Mouse (Mus musculus) spleen, postnatal 14 days (tissue): ENCODE measurements around the gene Dock8.

Experiments used
- DNase-seq, 2 experiments: peaks; one replicate each; pipeline ENCODE4 v3.0.0; 2021 to 2022; ENCODE audit warnings: low spot score in 2 of 2

Dock8 gene

GRCm38 (mm10) chr19:25060375-25060774, 61.0 kb downstream of the Dock8 start:
- DNase-seq = no peak

DNA sequence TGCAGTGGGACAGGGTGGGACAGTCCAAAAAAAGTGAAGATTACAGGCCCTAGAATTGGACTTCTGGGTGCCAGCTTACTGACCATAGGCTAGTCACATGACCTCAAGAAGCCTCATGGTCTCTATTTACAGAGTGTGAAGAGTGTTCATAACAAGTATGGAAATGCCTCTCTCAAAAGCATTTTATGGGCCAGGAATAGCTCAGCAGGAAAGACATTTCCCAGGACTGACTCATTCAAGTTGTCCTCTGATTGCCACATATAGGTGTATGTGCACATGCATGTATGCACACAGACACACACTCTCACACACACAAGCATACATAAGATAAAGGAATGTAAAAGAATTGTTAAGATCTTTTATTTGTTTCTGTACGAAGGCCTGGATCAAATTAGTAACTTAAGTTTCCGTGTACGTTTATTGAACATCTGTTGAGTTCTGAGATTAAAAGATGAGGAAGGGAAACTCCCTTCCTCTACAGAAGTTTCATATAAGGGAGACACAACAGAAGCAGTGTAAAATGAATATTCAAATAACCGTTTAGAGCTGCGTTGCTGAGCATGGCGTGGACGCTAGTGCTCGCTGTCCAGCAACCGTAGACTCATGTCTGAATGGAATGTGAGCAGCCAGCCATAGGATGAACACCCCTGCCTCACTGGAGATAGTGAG, 63.0 kb downstream of the Dock8 start:
- DNase-seq = no peak

GRCm38 (mm10) chr19:25062857-25063240, 63.5 kb downstream of the Dock8 start:
- DNase-seq = no peak

GRCm38 (mm10) chr19:25066229-25066628, 66.9 kb downstream of the Dock8 start:
- no peak for DNase-seq

DNA sequence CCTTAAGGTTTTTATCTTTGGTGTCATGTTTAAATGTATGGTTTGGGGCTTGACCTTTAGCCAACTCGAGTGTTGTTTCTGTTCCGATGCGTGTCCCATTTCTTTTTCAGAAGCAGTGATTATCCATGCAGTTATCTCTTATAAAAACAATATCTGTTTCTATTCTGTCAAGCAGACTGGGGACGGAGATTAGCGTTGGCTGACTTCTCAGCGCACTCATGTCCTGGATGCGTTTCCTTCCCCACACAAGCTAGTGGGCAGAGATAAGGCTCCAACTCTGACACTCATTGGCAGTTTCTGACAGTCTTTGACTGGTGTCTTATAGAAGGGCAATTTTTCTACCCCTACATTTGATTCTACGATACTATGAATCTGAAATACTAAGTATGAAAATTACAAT, 69.2 kb downstream of the Dock8 start:
- DNase-seq = no peak

DNA sequence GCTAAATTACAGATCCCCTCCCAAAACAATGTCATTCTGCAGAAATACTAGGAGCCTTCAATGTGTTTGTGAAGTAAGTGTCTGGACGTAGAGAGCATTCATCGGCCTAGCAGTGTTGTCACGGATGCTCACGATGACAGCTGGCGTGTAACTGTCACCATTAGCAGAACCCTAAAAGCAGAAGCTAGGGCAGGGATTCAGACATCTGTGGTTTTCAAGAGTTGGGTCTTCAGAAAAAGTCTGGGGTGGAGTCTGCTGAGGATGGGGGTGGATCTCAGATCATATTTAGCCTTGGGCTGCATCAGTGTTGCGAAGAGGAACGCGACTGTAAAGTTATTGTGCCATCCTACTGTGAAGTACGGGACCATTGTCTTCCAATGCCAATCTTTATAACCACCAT, 73.2 kb downstream of the Dock8 start:
- no peak for DNase-seq

DNA sequence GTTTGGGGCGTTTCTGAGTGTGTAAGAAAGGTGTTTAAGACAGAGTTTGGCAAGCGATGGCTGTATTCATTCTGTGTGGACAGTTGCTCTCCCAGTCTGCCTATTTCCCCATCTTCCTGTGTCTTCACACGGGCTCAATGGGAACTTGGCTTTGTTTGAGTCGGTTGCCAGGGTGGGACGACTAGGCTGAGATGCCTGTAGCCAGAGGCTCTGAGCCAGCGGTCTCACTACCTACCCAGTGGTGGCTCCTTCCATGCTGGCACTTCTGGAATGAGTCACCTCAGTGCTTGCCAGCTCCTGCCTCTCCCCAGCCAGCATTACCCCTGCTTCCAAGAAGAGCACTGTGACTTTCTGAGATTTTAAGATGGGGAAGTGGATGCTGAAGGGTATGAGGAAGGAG, 75.4 kb downstream of the Dock8 start:
- no peak for DNase-seq

DNA sequence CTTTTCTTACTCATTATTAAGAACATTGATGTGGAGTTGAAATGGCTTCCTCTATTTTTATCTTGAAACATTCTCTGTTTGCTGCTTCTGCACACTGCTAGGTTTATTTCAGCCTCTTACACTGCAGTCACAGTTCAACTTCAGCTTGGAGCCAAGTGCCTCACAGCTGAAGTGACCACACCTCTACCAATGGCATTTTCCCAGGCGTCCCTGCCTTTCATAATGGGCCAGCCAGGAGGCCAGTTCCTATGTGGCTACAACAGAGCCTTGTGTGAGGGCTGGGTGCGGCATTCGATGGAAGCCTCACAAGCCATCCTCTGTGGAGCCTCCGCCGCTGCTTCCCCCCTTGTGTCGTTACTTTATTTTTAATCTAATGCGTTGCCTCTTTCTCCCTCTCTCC, 78.3 kb downstream of the Dock8 start:
- no peak for DNase-seq

DNA sequence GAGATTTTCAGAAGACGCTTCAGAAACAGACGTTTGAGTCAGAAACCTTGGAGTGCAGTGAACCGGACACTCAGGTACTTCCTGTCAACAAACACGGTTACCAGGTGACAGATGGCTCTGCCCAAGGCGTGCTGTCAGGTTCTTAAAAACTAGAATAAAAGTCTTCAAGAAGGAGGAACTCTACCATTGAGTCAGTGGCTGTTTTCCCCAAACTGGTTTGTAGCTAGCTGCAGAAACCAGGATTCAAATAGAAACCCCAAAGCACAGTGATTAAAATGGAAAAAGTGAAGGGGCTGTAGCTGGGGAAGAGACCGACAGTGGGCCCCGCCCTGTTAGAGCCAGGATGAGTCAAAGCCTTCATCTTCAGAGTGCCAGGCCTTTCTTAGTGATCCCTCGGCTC, 78.8 kb downstream of the Dock8 start:
- no peak for DNase-seq

- no peak for DNase-seq
Measured at GRCm38 (mm10) chr19:25080166-25080565, 80.8 kb downstream of the Dock8 start.

DNA sequence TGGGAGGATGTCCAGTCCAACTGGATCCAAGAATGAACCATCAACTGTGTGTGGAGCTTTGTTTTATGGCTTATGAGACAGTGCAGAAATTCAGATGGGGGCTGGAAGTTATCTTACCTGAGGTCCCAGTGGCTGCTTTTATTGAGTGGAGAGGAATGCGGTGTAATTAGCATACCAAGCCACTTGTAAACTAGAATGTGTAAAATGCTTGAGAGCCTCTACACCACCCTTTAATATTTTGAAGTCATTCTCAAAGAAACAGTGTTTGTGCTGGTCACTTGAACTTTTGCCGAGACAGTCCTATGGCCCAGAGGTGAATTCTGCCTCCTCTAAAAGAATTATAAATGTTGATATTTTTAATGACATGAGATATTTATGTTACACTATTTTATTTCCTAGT, 83.5 kb downstream of the Dock8 start:
- DNase-seq = no peak

DNA sequence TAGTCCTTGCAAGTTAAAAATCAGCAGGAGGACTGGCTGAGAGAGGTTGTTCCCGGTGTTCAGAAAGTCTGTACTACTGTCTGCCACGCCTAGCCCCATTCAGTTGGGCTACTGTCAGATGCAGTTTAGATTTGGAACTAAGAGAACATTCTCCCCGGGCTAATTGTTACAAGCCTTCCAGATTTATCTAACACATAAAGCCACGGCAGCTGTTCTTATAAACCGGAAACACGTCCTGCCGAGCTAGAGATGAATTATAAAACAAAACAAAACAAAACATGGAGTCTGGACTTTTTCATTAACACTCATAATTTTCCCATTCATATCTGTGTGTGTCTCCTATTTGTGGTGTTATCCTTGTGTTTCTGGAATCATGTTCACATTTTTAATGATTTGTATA, 87.8 kb downstream of the Dock8 start:
- no peak for DNase-seq

- no peak for DNase-seq
Measured at GRCm38 (mm10) chr19:25089746-25090145, 90.4 kb downstream of the Dock8 start.

DNA sequence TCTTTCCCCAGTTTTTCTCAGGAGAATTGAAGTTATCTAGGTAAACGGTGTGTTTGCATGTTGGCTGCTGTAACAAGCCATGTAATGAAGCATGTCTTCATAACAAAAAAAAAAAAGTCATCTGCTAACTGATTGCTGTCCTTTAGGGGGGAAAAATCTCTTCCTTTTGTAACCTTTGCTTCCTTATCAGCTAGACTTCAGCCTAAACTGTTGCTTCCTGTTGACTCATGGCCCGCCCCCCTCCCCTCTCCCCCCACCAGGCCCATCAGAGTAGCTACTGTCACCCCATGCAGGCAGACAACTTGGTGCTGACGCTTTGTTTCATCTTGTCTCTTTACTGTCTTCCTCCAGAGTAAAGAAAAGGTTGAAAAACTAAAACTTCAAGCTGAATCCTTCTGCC, 95.8 kb downstream of the Dock8 start:
- no peak for DNase-seq

- no peak for DNase-seq
Measured at GRCm38 (mm10) chr19:25096316-25096715, 97.0 kb downstream of the Dock8 start.

DNA sequence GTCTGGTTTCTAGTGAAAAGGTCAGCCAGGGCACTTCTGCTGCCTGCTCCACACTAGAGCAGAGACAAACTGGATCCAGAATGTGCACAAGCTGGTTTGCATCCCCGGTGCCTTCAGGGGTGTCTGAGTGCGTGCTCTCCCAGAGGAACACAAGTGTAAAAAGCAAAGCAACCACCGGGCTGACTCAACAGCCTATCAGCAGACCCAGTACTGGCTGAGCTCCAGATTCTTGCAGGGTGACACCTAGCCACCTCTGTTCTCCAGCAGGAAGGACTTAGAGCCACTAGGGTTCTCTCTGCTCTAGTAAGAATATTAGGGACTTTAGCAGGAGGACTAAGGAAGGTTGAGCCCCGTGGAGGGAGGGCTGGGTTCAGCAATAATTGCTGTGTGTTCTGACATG, 97.7 kb downstream of the Dock8 start:
- DNase-seq = no peak

GRCm38 (mm10) chr19:25097506-25097905, 98.2 kb downstream of the Dock8 start:
- DNase-seq = no peak

DNA sequence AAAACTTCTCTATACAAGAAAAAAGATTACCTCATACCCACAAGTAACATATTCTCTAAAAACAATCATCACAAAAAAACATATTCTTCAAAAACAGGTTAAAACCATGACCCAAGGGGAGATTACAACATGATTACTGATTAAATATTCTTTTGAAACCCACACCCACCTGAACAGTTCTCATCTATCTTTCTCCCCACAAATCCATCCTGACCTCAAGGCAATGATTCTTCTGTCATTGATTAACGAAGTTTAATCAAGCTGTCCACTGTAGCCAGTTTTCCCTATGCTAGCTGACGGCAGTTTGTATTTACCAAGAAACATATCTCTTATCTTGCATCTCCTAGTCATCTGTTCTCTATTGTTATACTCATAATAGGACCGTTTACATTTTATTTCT, 98.6 kb downstream of the Dock8 start:
- DNase-seq = no peak

DNA sequence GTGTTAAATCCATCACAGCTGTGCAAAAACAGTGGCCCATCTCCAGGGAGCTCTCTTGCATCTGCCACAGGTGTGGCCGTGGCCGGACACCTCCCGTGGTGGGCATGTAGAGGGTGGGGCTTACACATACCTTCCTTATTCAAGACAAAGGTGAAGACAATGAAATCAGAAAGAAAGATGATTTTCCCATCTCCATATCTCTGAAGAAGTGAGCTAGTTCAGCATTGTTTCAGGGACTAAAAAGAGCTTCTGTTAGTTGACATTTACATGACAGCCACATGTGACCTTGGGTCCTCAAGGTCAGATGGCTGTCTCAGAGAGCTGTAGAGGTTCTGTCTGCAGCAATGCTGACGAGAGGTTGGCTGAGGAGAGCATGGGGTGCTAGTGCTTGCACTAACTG, 99.6 kb downstream of the Dock8 start:
- DNase-seq = no peak

- no peak for DNase-seq
Measured at GRCm38 (mm10) chr19:25105682-25106081, 106.3 kb downstream of the Dock8 start.

DNA sequence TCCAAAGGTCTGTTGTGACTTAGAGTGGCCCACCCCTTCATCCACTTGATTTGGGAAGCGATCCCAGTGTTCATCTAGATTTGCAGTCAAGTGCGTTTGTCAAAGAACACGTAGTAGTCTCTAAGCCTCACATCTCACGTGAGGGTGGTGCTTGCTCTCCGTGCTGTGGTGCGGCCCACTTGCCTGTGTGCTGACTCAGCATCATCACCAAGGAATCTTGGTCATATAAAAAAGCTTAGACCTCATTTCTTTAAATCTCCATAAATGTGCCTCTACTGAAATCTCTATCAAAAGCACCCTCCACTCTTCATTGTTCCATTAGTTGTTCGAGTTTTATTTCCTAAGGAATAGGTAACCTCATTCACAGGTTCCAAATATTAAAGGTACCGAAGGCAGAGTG, 107.0 kb downstream of the Dock8 start:
- DNase-seq = no peak

GRCm38 (mm10) chr19:25107417-25107816, 108.1 kb downstream of the Dock8 start:
- no peak for DNase-seq

DNA sequence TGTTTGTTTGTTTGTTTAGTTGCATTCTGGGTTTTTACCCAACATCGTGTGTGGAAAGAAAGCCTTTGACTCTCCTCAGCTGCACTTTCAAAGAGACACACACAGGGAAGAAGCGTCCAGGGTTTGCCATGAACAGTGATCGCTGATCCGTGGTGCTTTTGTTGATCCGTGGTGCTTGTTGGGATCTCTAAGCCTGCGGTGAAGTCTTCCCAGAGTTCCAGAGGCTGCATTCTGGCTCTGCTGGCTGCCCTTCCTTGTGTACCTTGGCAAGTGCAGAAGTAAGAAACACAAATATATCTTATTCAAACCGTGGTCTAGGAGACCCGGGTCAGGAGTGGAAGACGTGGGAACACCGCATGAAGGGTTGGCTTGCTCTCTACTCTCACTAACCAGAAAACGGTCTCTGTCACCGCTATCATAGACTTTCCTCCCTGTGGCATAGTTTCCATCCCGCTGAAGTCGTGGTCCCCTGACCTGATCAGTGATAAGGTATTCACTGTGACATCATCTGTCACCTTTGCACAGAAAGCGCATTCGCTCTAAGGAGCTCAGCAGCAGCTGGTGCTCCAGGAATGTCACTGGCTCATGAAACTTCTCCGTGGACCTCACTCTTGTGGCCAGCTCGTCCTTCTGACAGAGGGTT, 112.4 kb downstream of the Dock8 start:
- DNase-seq = no peak

DNA sequence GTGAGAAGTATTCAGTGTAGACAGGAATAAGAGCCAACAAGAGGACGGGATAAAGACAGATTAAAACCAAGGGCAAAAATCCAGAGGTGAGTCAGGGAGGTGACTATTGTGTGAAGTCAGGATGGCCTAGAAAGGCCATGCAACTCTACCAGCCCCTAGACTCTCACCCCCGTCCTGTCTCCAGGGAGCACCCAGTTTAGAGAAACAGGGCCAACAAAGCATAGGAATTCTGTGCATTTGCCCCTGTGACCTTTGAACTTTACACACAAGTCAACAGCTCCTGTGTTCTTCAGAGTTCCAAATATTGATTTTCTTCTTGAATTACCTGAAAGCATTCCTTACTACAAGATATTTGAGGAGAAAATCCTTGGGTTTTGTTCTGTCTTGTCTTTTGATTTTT, 117.6 kb downstream of the Dock8 start:
- no peak for DNase-seq
